Mouse (Mus musculus): Measurements from ENCODE around the gene Adprh.

DNA sequence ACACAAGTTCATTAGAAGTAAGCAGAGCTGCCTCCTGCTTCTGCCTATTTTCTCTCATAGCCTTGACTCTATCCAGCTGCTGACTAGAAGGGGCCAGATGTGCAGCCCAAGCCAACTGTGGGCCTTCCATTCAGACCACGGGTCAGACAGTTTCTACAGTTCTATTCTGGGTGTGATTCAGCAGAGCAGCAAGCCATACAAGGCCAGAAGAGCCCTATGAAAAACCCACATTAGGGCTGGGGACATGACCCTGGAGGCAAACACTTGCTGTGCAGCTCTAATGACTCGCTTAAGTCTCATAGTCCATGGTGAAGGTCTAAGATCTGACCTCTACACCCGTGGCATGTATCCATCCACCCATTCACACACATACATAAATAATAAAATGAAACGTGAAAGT lies 13.6 kb upstream of the Adprh start:
- TF ChIP-seq CTCF (IDR thresholded peaks at IDR 0.05) = no peak
- no peak for TF ChIP-seq POLR2A (IDR thresholded peaks at IDR 0.05; ENCODE audit: insufficient read depth, low read depth, low read length)
- no peak for TF ChIP-seq EP300 (IDR thresholded peaks at IDR 0.05; ENCODE audit: insufficient read depth, low read depth, low read length)

Data from heart, adult 2 months (tissue).